Mouse (Mus musculus) heart, embryonic 15.5 days (tissue): ENCODE measurements around the gene Borcs5. TPM values are rescaled to one million over a fixed set of nuclear protein-coding genes. Genes with fewer than 3 reads are reported as not detected.

Source experiments
- ATAC-seq: fragments of 200-750 bp; cut with Nextera tagmentation; replicated peaks from 2 replicates; pipeline ENCODE4 v1.8.0; 2017; ENCODE audit warnings: low read depth, moderate TSS enrichment; ENCODE audit not compliant: insufficient number of reproducible peaks, insufficient read depth, low FRiP score
- H3K27ac ChIP-seq: fragments of 300-500 bp; sonication (generic); 2 replicates; pipeline ENCODE4 v1.5.1; 2015; ENCODE audit warnings: mild to moderate bottlenecking, inconsistent platforms
- H3K27me3 ChIP-seq: fragments of 300-500 bp; sonication (generic); 2 replicates; pipeline ENCODE4 v1.6.1; 2015; ENCODE audit warnings: inconsistent platforms
- H3K36me3 ChIP-seq: fragments of 300-500 bp; sonication (generic); 2 replicates; pipeline ENCODE4 v1.6.1; 2015; ENCODE audit warnings: mild to moderate bottlenecking, inconsistent platforms
- H3K4me1 ChIP-seq: fragments of 300-500 bp; sonication (generic); replicated peaks from 2 replicates; pipeline ENCODE4 v1.6.1; 2015; ENCODE audit warnings: inconsistent platforms
- H3K4me2 ChIP-seq: fragments of 300-500 bp; sonication (generic); 2 replicates; pipeline ENCODE4 v1.6.1; 2015; ENCODE audit warnings: inconsistent platforms, mild to moderate bottlenecking, moderate library complexity
- H3K4me3 ChIP-seq: fragments of 300-500 bp; sonication (generic); 2 replicates; pipeline ENCODE4 v1.5.1; 2015; ENCODE audit warnings: mild to moderate bottlenecking, inconsistent platforms
- H3K9ac ChIP-seq: fragments of 300-500 bp; sonication (generic); 2 replicates; pipeline ENCODE4 v1.6.1; 2015; ENCODE audit warnings: mild to moderate bottlenecking, inconsistent platforms
- H3K9me3 ChIP-seq: fragments of 300-500 bp; sonication (generic); replicated peaks from 2 replicates; pipeline ENCODE4 v1.6.1; 2016; ENCODE audit warnings: inconsistent platforms
- WGBS: fragments of 180-500 bp; shearing (Covaris S2); methylation state at CpG from one replicate; pipeline ENCODE4 v1.1.7; 2015; ENCODE audit warnings: mixed read lengths; 5-methylcytosine and 5-hydroxymethylcytosine counted together
- polyA plus RNA-seq: library from polyadenylated mRNA; unstranded; fragments of >200 nt; fragmentation: Nextera tagmentation; extraction: Ambion mirVana; gene quantifications from 2 replicates; pipeline ENCODE4 v1.2.1, GENCODE M21; 2015

Borcs5 gene
- polyA plus RNA-seq, 1 experiment from 2014 or later = 14.0 TPM

DNA sequence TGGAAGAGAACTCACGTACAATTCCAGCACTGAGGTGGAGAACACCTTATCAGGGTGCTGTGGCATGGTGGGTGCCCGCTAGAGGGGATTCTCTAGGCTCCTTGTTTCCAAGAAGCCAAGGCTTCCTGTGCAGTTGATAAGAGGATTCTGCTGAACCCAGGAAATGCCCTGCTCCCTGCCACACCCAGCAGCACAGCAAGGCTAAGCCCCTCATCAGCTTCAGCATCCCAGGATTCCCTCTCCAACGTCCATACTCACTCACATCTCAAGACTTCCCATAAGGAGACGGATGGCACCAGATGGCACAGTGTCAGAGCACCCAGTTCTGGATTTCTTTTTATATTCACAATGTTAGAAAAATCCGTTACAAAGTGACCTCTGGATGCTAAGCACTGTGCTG lies 79.8 kb downstream of the Borcs5 start:
- 86% methylated on average over 5 of the region's 5 CpGs for whole genome bisulfite sequencing
- peaks cover 39% of the 10 kb centered on the region for H3K36me3 ChIP-seq

DNA sequence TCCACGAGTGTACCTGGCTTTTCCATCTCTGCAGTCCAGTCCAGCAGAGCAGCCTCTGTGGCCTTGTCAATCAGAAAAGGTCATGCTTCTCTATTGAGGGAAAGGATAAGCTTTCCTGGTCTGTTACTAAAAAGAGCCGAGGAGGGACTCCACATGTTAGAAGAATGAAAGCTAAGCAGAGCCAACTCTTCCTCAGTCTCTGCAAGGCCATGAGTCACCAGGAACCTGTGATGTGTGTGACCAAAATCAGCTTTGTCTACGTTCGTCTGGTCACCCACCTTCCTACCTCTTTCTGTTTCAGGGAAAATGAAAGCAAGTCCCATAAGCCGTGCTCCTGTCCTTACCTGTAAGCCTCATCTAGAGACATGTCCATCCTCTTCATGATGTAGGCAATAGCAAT lies 80.8 kb downstream of the Borcs5 start:
- Histone ChIP-seq H3K4me3 (no peak overlapping the region), H3K9ac (no peak overlapping the region)
- ATAC-seq = no peak

More for the DNA sequence above, 79.8 kb downstream of the Borcs5 start:
- Histone ChIP-seq H3K9me3 (no peaks in the 10 kb centered on the region), H3K9ac (no peak overlapping the region), H3K4me2 (no peak overlapping the region), H3K4me1 (peaks cover 17% of the 10 kb centered on the region), H3K4me3 (no peak overlapping the region), H3K27ac (no peak overlapping the region), H3K27me3 (no peaks in the 10 kb centered on the region)
- no peak for ATAC-seq

DNA sequence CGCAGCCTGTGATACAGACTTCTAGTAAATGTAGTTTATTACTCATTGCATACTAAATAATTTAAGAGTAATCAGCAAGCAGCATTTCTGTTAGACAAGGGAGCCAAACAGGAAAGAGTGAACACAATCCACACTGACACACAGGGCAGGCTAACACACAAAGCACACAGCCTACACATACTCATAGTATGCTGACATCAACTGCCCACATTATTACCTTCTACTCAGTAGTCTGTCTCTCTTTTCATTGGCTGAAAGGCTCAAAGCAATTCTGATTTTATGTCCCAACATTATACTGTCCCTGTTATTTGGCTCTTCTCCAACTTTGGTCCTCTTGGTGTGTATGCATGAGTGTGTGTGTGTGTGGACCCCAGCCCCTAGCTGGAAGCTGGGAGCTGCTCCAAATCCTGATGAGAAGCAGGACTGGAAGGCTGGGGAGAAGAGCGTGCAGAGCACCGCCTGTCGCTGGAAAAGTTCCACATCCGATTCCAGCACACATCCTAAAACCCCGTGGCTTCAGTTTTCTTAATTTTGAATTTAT lies 82.5 kb downstream of the Borcs5 start:
- Histone ChIP-seq H3K27ac (no peak overlapping the region), H3K9ac (no peak overlapping the region), H3K4me3 (no peak overlapping the region), H3K9me3 (no peaks in the 10 kb centered on the region), H3K4me2 (no peak overlapping the region), H3K27me3 (no peaks in the 10 kb centered on the region), H3K36me3 (peaks cover 51% of the 10 kb centered on the region), H3K4me1 (peaks cover 9% of the 10 kb centered on the region; the same call in 1 of the 2 replicates)
- 84% methylated on average over 6 of the region's 6 CpGs for WGBS
- no peak for ATAC-seq

More for the DNA sequence above, 80.8 kb downstream of the Borcs5 start:
- no peaks in the 10 kb centered on the region for H3K9me3 ChIP-seq
- H3K27ac ChIP-seq = no peak overlapping the region
- peaks cover 44% of the 10 kb centered on the region for H3K36me3 ChIP-seq
- 75% methylated on average over 5 of the region's 5 CpGs for WGBS
- no peaks in the 10 kb centered on the region for H3K27me3 ChIP-seq
- H3K4me2 ChIP-seq = no peak overlapping the region
- peaks cover 17% of the 10 kb centered on the region for H3K4me1 ChIP-seq

DNA sequence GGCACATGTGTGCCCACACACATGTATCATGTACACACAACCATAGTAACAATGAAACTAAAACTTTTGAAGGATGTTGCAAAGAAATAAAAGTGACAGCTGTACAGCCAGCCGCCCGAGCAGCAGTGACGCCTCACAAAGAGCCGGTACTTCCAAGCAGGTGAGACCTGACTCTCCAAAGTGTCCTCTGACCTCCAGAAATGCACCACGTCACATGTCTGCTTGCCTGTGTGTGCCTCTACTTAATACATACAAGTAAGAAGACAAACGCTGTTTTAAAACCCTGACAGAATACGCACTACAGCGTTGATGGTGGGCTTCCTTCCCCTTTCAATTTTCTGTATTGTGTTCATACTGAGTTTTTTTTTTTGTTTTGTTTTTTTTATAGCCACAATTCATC lies 83.6 kb downstream of the Borcs5 start:
- H3K36me3 ChIP-seq = peaks cover 43% of the 10 kb centered on the region
- 87% methylated on average over 8 of the region's 8 CpGs for WGBS

DNA sequence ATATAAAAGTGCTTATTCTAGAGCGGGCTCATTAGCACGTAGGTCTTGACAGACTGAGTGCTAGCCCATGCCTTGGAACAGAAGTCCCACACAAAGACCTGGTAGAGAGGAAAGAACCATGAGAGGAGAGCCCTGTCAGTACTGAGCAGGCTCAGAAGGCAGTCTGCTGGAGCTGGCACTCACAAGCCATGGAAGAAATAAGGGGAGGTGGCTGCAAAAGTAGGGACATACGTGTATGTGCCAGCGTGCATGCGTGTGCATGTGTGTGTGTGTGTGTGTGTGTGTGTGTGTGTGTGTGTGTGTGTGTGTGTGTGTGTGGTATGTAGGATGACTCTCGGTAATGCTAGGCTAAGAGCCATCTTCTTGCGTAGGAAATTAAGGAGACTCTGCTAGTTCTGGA lies 84.0 kb downstream of the Borcs5 start:
- WGBS = 97% methylated on average over 7 of the region's 7 CpGs
- no peak for ATAC-seq
- Histone ChIP-seq H3K36me3 (peaks cover 39% of the 10 kb centered on the region), H3K9ac (no peak overlapping the region), H3K4me3 (no peak overlapping the region), H3K4me1 (peaks cover 4% of the 10 kb centered on the region; the same call in 1 of the 2 replicates), H3K4me2 (no peak overlapping the region), H3K27me3 (no peaks in the 10 kb centered on the region), H3K9me3 (no peaks in the 10 kb centered on the region), H3K27ac (no peak overlapping the region)

More for the DNA sequence above, 83.6 kb downstream of the Borcs5 start:
- no peak overlapping the region for H3K4me2 ChIP-seq
- no peak overlapping the region for H3K27ac ChIP-seq
- H3K4me1 ChIP-seq = peaks cover 8% of the 10 kb centered on the region; the same call in 1 of the 2 replicates
- H3K9ac ChIP-seq = no peak overlapping the region
- no peak overlapping the region for H3K4me3 ChIP-seq
- ATAC-seq = no peak
- no peaks in the 10 kb centered on the region for H3K27me3 ChIP-seq
- no peaks in the 10 kb centered on the region for H3K9me3 ChIP-seq

DNA sequence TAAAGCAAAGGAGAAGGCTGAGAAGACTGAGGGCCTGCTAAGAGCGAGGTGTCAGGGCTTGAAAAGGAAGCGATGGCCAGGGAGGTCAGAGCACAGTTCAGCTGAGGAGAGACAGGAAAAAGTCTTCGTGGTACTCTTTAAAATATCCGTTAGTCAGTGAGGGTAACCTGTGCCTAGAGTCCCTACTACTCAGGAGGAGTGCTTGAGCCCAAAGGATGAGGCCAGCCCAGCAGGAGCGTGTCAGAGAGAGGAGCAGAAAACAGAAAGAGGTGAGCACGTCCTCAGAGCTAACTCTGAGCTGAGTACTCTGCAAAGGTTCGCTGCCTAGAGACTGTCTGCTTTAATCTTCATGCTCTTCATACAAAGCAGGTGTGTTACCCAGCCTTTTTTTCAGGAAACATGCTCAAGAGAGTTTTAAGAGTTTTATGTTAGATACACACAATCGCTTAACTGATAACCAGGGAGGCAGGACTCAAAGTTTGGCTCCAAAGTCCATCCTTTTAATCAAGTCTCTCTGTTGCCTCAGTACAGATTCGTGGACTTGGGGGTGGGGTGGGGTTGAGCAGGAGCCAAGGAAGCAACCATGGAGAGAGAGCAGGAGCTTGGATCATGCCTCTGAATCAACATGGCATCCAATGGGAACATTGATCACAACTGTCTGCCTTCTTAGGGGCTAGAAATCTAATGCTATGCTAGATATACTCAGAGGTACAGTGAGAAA lies 84.7 kb downstream of the Borcs5 start:
- 81% methylated on average over 9 of the region's 9 CpGs for WGBS
- Histone ChIP-seq H3K4me2 (no peak overlapping the region), H3K27me3 (no peaks in the 10 kb centered on the region), H3K4me3 (no peak overlapping the region), H3K36me3 (peaks cover 34% of the 10 kb centered on the region), H3K27ac (no peak overlapping the region), H3K4me1 (0 out of 2 replicates have a peak, but pooled peaks cover 3% of the 10 kb centered on the region), H3K9me3 (no peaks in the 10 kb centered on the region), H3K9ac (no peak overlapping the region)
- no peak for ATAC-seq

DNA sequence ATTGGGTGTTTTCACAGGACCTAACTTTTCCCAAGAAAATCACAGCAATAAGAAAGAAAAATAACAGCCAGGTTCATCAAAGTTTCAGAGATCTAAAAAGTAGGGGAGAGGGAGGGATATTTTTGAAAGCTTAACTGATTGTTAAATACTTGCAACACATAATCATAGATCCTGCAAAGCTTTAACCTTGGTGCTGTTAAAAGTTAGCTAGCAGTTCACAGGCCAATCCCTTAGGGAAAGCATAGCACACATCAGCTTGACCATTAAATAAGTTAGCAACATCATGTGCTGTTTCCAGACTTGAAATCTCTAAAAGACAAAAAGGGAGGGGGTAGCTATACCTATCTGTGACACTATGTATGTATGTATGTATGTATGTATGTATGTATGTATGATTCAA lies 86.1 kb downstream of the Borcs5 start:
- Histone ChIP-seq H3K9me3 (no peaks in the 10 kb centered on the region), H3K4me3 (no peak overlapping the region), H3K27ac (no peak overlapping the region), H3K4me2 (no peak overlapping the region), H3K36me3 (peaks cover 20% of the 10 kb centered on the region), H3K4me1 (peaks cover 4% of the 10 kb centered on the region), H3K9ac (no peak overlapping the region), H3K27me3 (no peaks in the 10 kb centered on the region)
- ATAC-seq = no peak

DNA sequence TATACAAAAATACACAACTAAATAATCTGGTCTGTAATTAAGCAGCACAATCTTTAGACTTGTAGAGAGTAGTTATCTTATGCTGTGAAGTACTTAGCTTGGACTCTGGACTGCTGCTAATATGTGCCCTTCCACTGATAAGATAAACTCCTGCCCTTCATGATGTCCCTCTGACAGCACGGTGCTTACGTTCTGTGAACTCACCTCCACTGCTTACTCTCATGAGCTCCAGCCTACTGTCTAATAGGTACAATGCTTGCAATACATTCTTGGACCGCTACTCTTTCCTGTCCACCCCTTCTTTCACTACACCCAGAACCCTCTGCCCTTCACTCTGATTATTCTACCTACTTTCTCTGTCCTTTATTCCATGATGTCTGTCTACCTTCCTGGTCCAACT lies 91.7 kb downstream of the Borcs5 start:
- H3K9me3 ChIP-seq = no peaks in the 10 kb centered on the region

DNA sequence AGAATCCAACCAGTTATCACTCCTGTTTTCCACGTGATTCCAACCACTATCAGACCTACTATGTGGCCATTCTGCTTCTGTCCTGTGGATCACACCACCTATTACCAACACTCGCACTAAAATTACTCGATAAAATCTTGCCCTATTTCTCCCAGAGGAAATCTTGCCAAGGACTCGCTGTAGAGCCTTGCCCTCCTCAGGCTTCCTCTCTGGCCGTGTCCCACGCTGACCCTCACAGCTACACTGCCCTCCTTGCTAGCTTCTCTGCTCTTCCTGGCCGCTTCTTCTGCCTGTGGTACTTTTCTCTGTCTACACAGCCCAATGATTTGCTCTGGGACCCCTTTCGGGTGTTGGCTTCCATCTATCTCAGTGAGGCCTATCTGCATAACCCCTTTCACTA lies 93.5 kb downstream of the Borcs5 start:
- Histone ChIP-seq H3K4me2 (no peak overlapping the region), H3K27ac (no peak overlapping the region), H3K4me1 (peaks cover 12% of the 10 kb centered on the region), H3K27me3 (no peaks in the 10 kb centered on the region), H3K36me3 (peaks cover 16% of the 10 kb centered on the region), H3K9ac (no peak overlapping the region), H3K9me3 (no peaks in the 10 kb centered on the region), H3K4me3 (no peak overlapping the region)
- no peak for ATAC-seq
- 91% methylated on average over 8 of the region's 8 CpGs for WGBS

More for the DNA sequence above, 91.7 kb downstream of the Borcs5 start:
- H3K9ac ChIP-seq = no peak overlapping the region
- H3K36me3 ChIP-seq = peaks cover 4% of the 10 kb centered on the region; the same call in 1 of the 2 replicates
- WGBS = 43% methylated on average over 3 of the region's 3 CpGs
- H3K4me1 ChIP-seq = peaks cover 12% of the 10 kb centered on the region
- no peak for ATAC-seq
- no peak overlapping the region for H3K4me3 ChIP-seq
- no peak overlapping the region for H3K27ac ChIP-seq
- H3K27me3 ChIP-seq = no peaks in the 10 kb centered on the region
- H3K4me2 ChIP-seq = no peak overlapping the region

DNA sequence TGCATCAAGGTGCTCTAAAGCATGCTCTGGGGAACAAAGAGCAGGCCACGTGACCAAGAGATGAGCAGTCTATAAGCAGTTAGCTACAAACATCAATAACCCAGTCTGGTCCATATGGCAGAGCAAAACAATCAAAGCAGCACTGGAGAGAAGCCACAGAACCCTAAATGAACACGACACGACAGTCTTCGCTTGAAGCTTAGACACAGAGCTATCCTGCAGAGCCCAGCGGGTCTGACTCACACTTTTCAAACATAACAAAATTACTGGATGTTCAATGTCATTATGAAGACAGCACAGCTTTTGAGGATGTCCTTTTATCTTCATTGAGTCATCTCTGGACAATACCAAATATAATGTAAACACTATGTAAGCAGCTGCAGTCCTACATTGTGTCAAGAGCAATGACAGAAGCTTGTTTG lies 94.5 kb downstream of the Borcs5 start:
- ATAC-seq = no peak
- H3K27ac ChIP-seq = no peak overlapping the region
- H3K9ac ChIP-seq = no peak overlapping the region
- H3K36me3 ChIP-seq = peaks cover 24% of the 10 kb centered on the region
- H3K4me1 ChIP-seq = peaks cover 12% of the 10 kb centered on the region
- no peak overlapping the region for H3K4me3 ChIP-seq
- H3K27me3 ChIP-seq = no peaks in the 10 kb centered on the region
- H3K4me2 ChIP-seq = no peak overlapping the region
- no peaks in the 10 kb centered on the region for H3K9me3 ChIP-seq
- WGBS = 87% methylated on average over 5 of the region's 5 CpGs

DNA sequence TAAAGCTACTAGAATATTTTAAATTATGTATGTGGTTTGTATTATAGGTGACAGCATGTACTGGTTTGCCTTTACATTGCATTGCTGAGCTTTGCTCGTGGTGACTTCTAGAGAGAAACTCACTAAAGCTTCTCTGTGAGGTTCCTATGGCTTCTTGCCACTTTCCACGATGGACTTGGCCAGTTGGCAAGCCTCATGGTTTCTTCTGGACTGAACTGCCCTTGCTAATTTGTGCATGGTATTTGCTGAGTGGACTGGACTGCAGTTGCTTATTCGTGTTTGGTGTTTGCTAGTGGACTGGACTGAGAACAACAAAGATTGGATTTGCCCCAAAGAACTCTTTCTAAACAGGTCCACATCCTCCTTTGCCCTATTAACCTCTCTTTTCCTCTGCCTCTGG lies 97.5 kb downstream of the Borcs5 start:
- H3K27ac ChIP-seq = no peak overlapping the region
- H3K36me3 ChIP-seq = peaks cover 35% of the 10 kb centered on the region
- H3K9me3 ChIP-seq = no peaks in the 10 kb centered on the region
- no peak for ATAC-seq
- WGBS = 79% methylated on average over 3 of the region's 3 CpGs
- H3K4me1 ChIP-seq = no peaks in the 10 kb centered on the region
- no peak overlapping the region for H3K4me2 ChIP-seq
- H3K4me3 ChIP-seq = no peak overlapping the region
- H3K27me3 ChIP-seq = no peaks in the 10 kb centered on the region
- no peak overlapping the region for H3K9ac ChIP-seq

DNA sequence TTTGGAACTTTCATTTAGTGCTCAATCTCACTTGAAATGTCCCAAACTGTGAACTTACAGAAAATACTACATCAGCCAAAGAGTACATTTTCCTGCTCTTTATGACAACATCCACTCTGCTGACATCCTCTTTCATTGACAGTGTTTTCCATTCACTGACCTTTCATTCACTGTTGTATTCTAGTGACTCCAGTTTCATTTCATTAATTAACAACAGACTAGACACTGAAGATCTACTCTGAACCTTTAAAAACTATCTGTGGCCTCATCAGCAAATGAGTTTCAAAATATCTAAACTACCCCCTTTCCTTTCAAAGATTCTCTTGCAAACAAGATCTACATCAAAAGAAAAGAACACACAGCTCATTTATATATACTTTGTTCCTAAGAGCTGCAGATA lies 104.3 kb downstream of the Borcs5 start:
- Histone ChIP-seq H3K36me3 (peaks cover 14% of the 10 kb centered on the region), H3K4me3 (no peak overlapping the region)
- no peak for ATAC-seq

More for the DNA sequence above, 104.3 kb downstream of the Borcs5 start:
- Histone ChIP-seq H3K9me3 (no peaks in the 10 kb centered on the region), H3K4me1 (0 out of 2 replicates have a peak, but pooled peaks cover 2% of the 10 kb centered on the region), H3K27ac (no peak overlapping the region), H3K4me2 (no peak overlapping the region), H3K9ac (no peak overlapping the region), H3K27me3 (no peaks in the 10 kb centered on the region)
